Mouse (Mus musculus): ENCODE measurements around the gene Trpm3. TPM values are rescaled to one million over a fixed set of nuclear protein-coding genes. Genes with fewer than 3 reads are reported as not detected.
A peak's percentile ranks its signal among the peaks of the same experiment; 100 is the strongest.

Gene Trpm3
- polyA plus RNA-seq, 1 experiment from 2014 or later, result 1.1 TPM

- H3K4me2 ChIP-seq, result no peak overlapping the region
- H3K4me3 ChIP-seq, result no peak overlapping the region
- H3K9ac ChIP-seq, result no peak overlapping the region
- no peak for ATAC-seq (ENCODE audit: borderline replicate concordance, extremely low read depth, low FRiP score, low TSS enrichment)
- H3K27ac ChIP-seq, result no peak overlapping the region
- WGBS, result 58% methylated on average over 5 of the region's 5 CpGs
- peaks cover 16% of the 10 kb centered on the region for H3K4me1 ChIP-seq
- no peaks in the 10 kb centered on the region for H3K9me3 ChIP-seq
- H3K27me3 ChIP-seq, result no peaks in the 10 kb centered on the region
- no peaks in the 10 kb centered on the region for H3K36me3 ChIP-seq
Observed at GRCm38 (mm10) chr19:22920949-22921348, 782.1 kb downstream of the Trpm3 start.

GRCm38 (mm10) chr19:22922871-22923670, 784.2 kb downstream of the Trpm3 start:
- no peaks in the 10 kb centered on the region for H3K27me3 ChIP-seq
- H3K4me2 ChIP-seq, result no peak overlapping the region
- no peak overlapping the region for H3K9ac ChIP-seq
- no peaks in the 10 kb centered on the region for H3K4me1 ChIP-seq
- no peak overlapping the region for H3K4me3 ChIP-seq
- ATAC-seq (ENCODE audit: borderline replicate concordance, extremely low read depth, low FRiP score, low TSS enrichment), result peak; percentile 46; the same call in 1 of the 2 replicates
- WGBS, result 56% methylated on average over 18 of the region's 18 CpGs
- no peaks in the 10 kb centered on the region for H3K9me3 ChIP-seq
- no peaks in the 10 kb centered on the region for H3K36me3 ChIP-seq
- no peak overlapping the region for H3K27ac ChIP-seq

- H3K27me3 ChIP-seq, result no peaks in the 10 kb centered on the region
Observed at GRCm38 (mm10) chr19:22925284-22925683, 786.4 kb downstream of the Trpm3 start.

GRCm38 (mm10) chr19:22926753-22927152, 787.9 kb downstream of the Trpm3 start:
- H3K4me3 ChIP-seq, result no peak overlapping the region
- H3K27ac ChIP-seq, result no peak overlapping the region
- H3K36me3 ChIP-seq, result no peaks in the 10 kb centered on the region
- ATAC-seq (ENCODE audit: borderline replicate concordance, extremely low read depth, low FRiP score, low TSS enrichment), result no peak
- WGBS, result 76% methylated on average over 9 of the region's 9 CpGs
- no peak overlapping the region for H3K9ac ChIP-seq
- H3K9me3 ChIP-seq, result no peaks in the 10 kb centered on the region
- H3K4me2 ChIP-seq, result no peak overlapping the region
- peaks cover 9% of the 10 kb centered on the region; the same call in 1 of the 2 replicates for H3K4me1 ChIP-seq
- no peaks in the 10 kb centered on the region for H3K27me3 ChIP-seq

More at GRCm38 (mm10) chr19:22925284-22925683, 786.4 kb downstream of the Trpm3 start:
- no peak overlapping the region for H3K27ac ChIP-seq
- ATAC-seq (ENCODE audit: borderline replicate concordance, extremely low read depth, low FRiP score, low TSS enrichment), result no peak
- H3K9me3 ChIP-seq, result no peaks in the 10 kb centered on the region
- no peaks in the 10 kb centered on the region for H3K36me3 ChIP-seq
- no peak overlapping the region for H3K4me2 ChIP-seq
- H3K9ac ChIP-seq, result no peak overlapping the region
- peaks cover 1% of the 10 kb centered on the region; the same call in 1 of the 2 replicates for H3K4me1 ChIP-seq
- H3K4me3 ChIP-seq, result no peak overlapping the region
- 74% methylated on average over 3 of the region's 3 CpGs for WGBS

- Histone ChIP-seq H3K4me1 (peaks cover 19% of the 10 kb centered on the region; the same call in 1 of the 2 replicates), H3K27me3 (no peaks in the 10 kb centered on the region), H3K27ac (no peak overlapping the region), H3K4me2 (no peak overlapping the region), H3K9me3 (no peaks in the 10 kb centered on the region), H3K9ac (no peak overlapping the region), H3K4me3 (no peak overlapping the region), H3K36me3 (no peaks in the 10 kb centered on the region)
- ATAC-seq (ENCODE audit: borderline replicate concordance, extremely low read depth, low FRiP score, low TSS enrichment), result no peak
- 85% methylated on average over 6 of the region's 6 CpGs for WGBS
Observed at GRCm38 (mm10) chr19:22928366-22928765, 789.5 kb downstream of the Trpm3 start.

- H3K9ac ChIP-seq, result no peak overlapping the region
- no peak for ATAC-seq (ENCODE audit: borderline replicate concordance, extremely low read depth, low FRiP score, low TSS enrichment)
- H3K36me3 ChIP-seq, result no peaks in the 10 kb centered on the region
- WGBS, result 85% methylated on average over 6 of the region's 6 CpGs
- H3K4me2 ChIP-seq, result no peak overlapping the region
- H3K27ac ChIP-seq, result no peak overlapping the region
- H3K4me1 ChIP-seq, result peaks cover 19% of the 10 kb centered on the region; the same call in 1 of the 2 replicates
- H3K4me3 ChIP-seq, result no peak overlapping the region
- H3K27me3 ChIP-seq, result no peaks in the 10 kb centered on the region
- H3K9me3 ChIP-seq, result no peaks in the 10 kb centered on the region
Observed at GRCm38 (mm10) chr19:22929768-22930167, 790.9 kb downstream of the Trpm3 start.

GRCm38 (mm10) chr19:22930368-22930834, 791.6 kb downstream of the Trpm3 start:
- H3K27ac ChIP-seq, result no peak overlapping the region

GRCm38 (mm10) chr19:22931006-22931405, 792.2 kb downstream of the Trpm3 start:
- Histone ChIP-seq H3K27me3 (no peaks in the 10 kb centered on the region), H3K36me3 (no peaks in the 10 kb centered on the region), H3K9ac (no peak overlapping the region), H3K9me3 (no peaks in the 10 kb centered on the region), H3K4me2 (no peak overlapping the region), H3K4me1 (peaks cover 19% of the 10 kb centered on the region; the same call in 1 of the 2 replicates), H3K27ac (no peak overlapping the region), H3K4me3 (no peak overlapping the region)
- WGBS, result 71% methylated on average over 6 of the region's 6 CpGs
- no peak for ATAC-seq (ENCODE audit: borderline replicate concordance, extremely low read depth, low FRiP score, low TSS enrichment)

More at GRCm38 (mm10) chr19:22930368-22930834, 791.6 kb downstream of the Trpm3 start:
- Histone ChIP-seq H3K9ac (no peak overlapping the region), H3K27me3 (no peaks in the 10 kb centered on the region), H3K9me3 (no peaks in the 10 kb centered on the region), H3K36me3 (no peaks in the 10 kb centered on the region), H3K4me2 (no peak overlapping the region), H3K4me1 (peaks cover 19% of the 10 kb centered on the region; the same call in 1 of the 2 replicates), H3K4me3 (no peak overlapping the region)
- ATAC-seq (ENCODE audit: borderline replicate concordance, extremely low read depth, low FRiP score, low TSS enrichment), result no peak
- WGBS, result 44% methylated on average over 7 of the region's 7 CpGs

GRCm38 (mm10) chr19:22935067-22935466, 796.2 kb downstream of the Trpm3 start:
- Histone ChIP-seq H3K4me1 (peaks cover 32% of the 10 kb centered on the region), H3K27ac (no peak overlapping the region), H3K4me2 (no peak overlapping the region), H3K9me3 (no peaks in the 10 kb centered on the region), H3K9ac (no peak overlapping the region), H3K27me3 (no peaks in the 10 kb centered on the region), H3K36me3 (no peaks in the 10 kb centered on the region), H3K4me3 (no peak overlapping the region)
- no peak for ATAC-seq (ENCODE audit: borderline replicate concordance, extremely low read depth, low FRiP score, low TSS enrichment)
- 70% methylated on average over 3 of the region's 3 CpGs for WGBS

- peak overlapping the region; percentile 4; the same call in 1 of the 2 replicates for H3K4me2 ChIP-seq
- no peaks in the 10 kb centered on the region for H3K9me3 ChIP-seq
Observed at GRCm38 (mm10) chr19:22938848-22939724, 800.2 kb downstream of the Trpm3 start.

GRCm38 (mm10) chr19:22939836-22940235, 801.0 kb downstream of the Trpm3 start:
- Histone ChIP-seq H3K4me2 (no peak overlapping the region), H3K9me3 (no peaks in the 10 kb centered on the region), H3K27ac (no peak overlapping the region), H3K9ac (no peak overlapping the region), H3K4me3 (no peak overlapping the region), H3K36me3 (no peaks in the 10 kb centered on the region), H3K4me1 (peaks cover 23% of the 10 kb centered on the region), H3K27me3 (no peaks in the 10 kb centered on the region)
- 60% methylated on average over 5 of the region's 5 CpGs for WGBS
- no peak for ATAC-seq (ENCODE audit: borderline replicate concordance, extremely low read depth, low FRiP score, low TSS enrichment)

More at GRCm38 (mm10) chr19:22938848-22939724, 800.2 kb downstream of the Trpm3 start:
- Histone ChIP-seq H3K9ac (no peak overlapping the region), H3K27me3 (no peaks in the 10 kb centered on the region), H3K36me3 (no peaks in the 10 kb centered on the region), H3K4me1 (peaks cover 23% of the 10 kb centered on the region), H3K27ac (no peak overlapping the region), H3K4me3 (no peak overlapping the region)
- 22% methylated on average over 14 of the region's 14 CpGs for WGBS
- ATAC-seq (ENCODE audit: borderline replicate concordance, extremely low read depth, low FRiP score, low TSS enrichment), result no peak

Measured in lung, embryonic 15.5 days (tissue).